Comparison of ENCODE assay signal across 9 mouse cellular contexts in genomic region chr17:67354451-67355011, GRCm38 (mm10). TPM values are rescaled to one million over a fixed set of nuclear protein-coding genes. Genes with fewer than 3 reads are reported as not detected.
DNase-seq lines count a peak whose midpoint lies in the region; ATAC-seq lines count a peak whose summit lies in the region.
"Had no signal": no experiment of that assay in that cellular context is flagged by ENCODE, and none has a peak within 500 bp of the region (broad histone marks: within the 10 kb centered on the region; RNA-seq: fewer than 3 reads in every experiment).

TSS of gene Ptprm (minus strand) at chr17:67354457.

- H3K4me3 ChIP-seq in intestine, embryonic 14.5 days (ENCODE audit: low read depth, low read length): peak within 1 kb of the TSS; percentile 69
- peak within 1 kb of the TSS; percentile 85 for H3K4me3 ChIP-seq in megakaryocyte, embryonic 14.5 days (replicated peaks)

- peak; percentile 94 for ATAC-seq in intestine, embryonic 14.5 days (replicated peaks; ENCODE audit: low FRiP score, low TSS enrichment, low read depth)
- ATAC-seq in inflammation-experienced regulatory T-cells, adult 6 months: no peak

- under 1% methylated on average over 62 of the region's 73 CpGs for WGBS in intestine, embryonic 14.5 days

- DNase-seq in adrenal gland, postnatal 4 days (ENCODE audit: low spot score in 2 of 2): peak; percentile 60 to 65
- peak; percentile 66 for DNase-seq in embryo, embryonic 11.5 days (ENCODE audit: low read depth, low spot score)
- peak; percentile 84 to 87 for DNase-seq in gastrocnemius, postnatal 4 days (ENCODE audit: low spot score in 2 of 2)
- DNase-seq in intestine, embryonic 14.5 days (ENCODE audit: low spot score): peak; percentile 87
- DNase-seq in left cerebral cortex, postnatal 10 days (ENCODE audit: extremely low spot score in 1 of 2, low spot score in 2 of 2): peak; percentile 34 to 92
- peak; percentile 53 for DNase-seq in right cerebral cortex, postnatal 36 days (ENCODE audit: low spot score in 2 of 2)

- peaks cover 6% of the 10 kb centered on the region; the same call in 1 of the 2 replicates for H3K27me3 ChIP-seq in intestine, embryonic 14.5 days (replicated peaks; ENCODE audit: control insufficient read depth, insufficient read depth, low read length)
- peaks cover 45% of the 10 kb centered on the region for H3K27me3 ChIP-seq in megakaryocyte, embryonic 14.5 days (replicated peaks)

- no peaks in the 10 kb centered on the region for H3K36me3 ChIP-seq in intestine, embryonic 14.5 days (ENCODE audit: control insufficient read depth, insufficient read depth, low read length)
- no peaks in the 10 kb centered on the region for H3K36me3 ChIP-seq in megakaryocyte, embryonic 14.5 days (replicated peaks; ENCODE audit: low read length)

- peak within 1 kb of the TSS; percentile 74 for H3K9ac ChIP-seq in intestine, embryonic 14.5 days (ENCODE audit: low read length)

- H3K9me3 ChIP-seq in intestine, embryonic 14.5 days (ENCODE audit: control insufficient read depth, low read length): no peaks in the 10 kb centered on the region
- peaks cover 22% of the 10 kb centered on the region for H3K9me3 ChIP-seq in megakaryocyte, embryonic 14.5 days

- peak within 1 kb of the TSS; percentile 69 for H3K4me2 ChIP-seq in intestine, embryonic 14.5 days (ENCODE audit: low read length)

- intact Hi-C loops in left cerebral cortex, postnatal 10 days (cut with DNase I): loop anchor here (5.0 to 10.0 kb wide), 3 partner anchors 118 to 600 kb away; no protein-coding TSS in a partner anchor

- peaks cover 12% of the 10 kb centered on the region for H3K4me1 ChIP-seq in intestine, embryonic 14.5 days (replicated peaks; ENCODE audit: control insufficient read depth, insufficient read depth, low read length)
- peaks cover 16% of the 10 kb centered on the region for H3K4me1 ChIP-seq in megakaryocyte, embryonic 14.5 days

- H3K27ac ChIP-seq in intestine, embryonic 14.5 days (ENCODE audit: low read depth): peak within 1 kb of the TSS; percentile 57

RNA-seq across cellular contexts. Expression of gene Ptprm, which starts in this region (rescaled TPM):
- total RNA-seq in adrenal gland, postnatal 4 days (2021): 10 to 100 TPM; 42.0 to 44.5 TPM
- total RNA-seq in gastrocnemius, postnatal 4 days (2021): 10 to 100 TPM; 54.5 to 60.0 TPM
- polyA plus RNA-seq in intestine, embryonic 14.5 days (2014; fragmentation: Nextera tagmentation; extraction: Ambion mirVana): 15.9 and 16.0 TPM in 2 replicates
- total RNA-seq in left cerebral cortex, postnatal 10 days (2021): 10 to 100 TPM; 40.4 to 43.0 TPM
- polyA plus RNA-seq in megakaryocyte, embryonic 14.5 days (2012; ENCODE audit: insufficient read depth, low replicate concordance): not detected in 2 replicates
- not detected for polyA plus RNA-seq in inflammation-experienced regulatory T-cells, adult 6 months (2017; shearing (Covaris generic))
- total RNA-seq: neutrophil, adult 5-6 weeks had no signal

Comparison
In these comparisons a context has a peak if more than half of its experiments do, and no peak if none do; other contexts are left out.
1. RNA of gene Ptprm (polyA plus RNA-seq): 15.9 to 16.0 TPM in intestine, embryonic 14.5 days; not detected in megakaryocyte, embryonic 14.5 days and not detected in inflammation-experienced regulatory T-cells, adult 6 months; every median in the first group is over 10 times any median in the second.
2. Peak in every context shown above with its lines, with median percentiles within 50 percentile points of each other: DNase-seq.